Mouse (Mus musculus) liver, embryonic 14.5 days (tissue): ENCODE measurements around the gene Mtf1. TPM values are rescaled to one million over a fixed set of nuclear protein-coding genes. Genes with fewer than 3 reads are reported as not detected.

Source experiments
- ATAC-seq: fragments of 200-750 bp; cut with Nextera tagmentation; 2 replicates; pipeline ENCODE4 v1.8.0; 2017; ENCODE audit warnings: moderate number of reproducible peaks, mild to moderate bottlenecking, moderate library complexity; ENCODE audit not compliant: insufficient read depth
- DNase-seq, 3 experiments: peaks; one replicate each; pipeline ENCODE4 v3.0.0-alpha.2; 2012 to 2013; ENCODE audit warnings: low read depth in 3 of 3, low spot score in 3 of 3
- H3K27ac ChIP-seq: fragments of 300-500 bp; sonication (generic); 2 replicates; pipeline ENCODE4 v1.5.1; 2014; ENCODE audit warnings: moderate library complexity, mild to moderate bottlenecking, control low read depth, inconsistent platforms
- H3K27me3 ChIP-seq: fragments of 300-500 bp; sonication (generic); 2 replicates; pipeline ENCODE4 v1.6.1; 2014; ENCODE audit warnings: mild to moderate bottlenecking, low read length, moderate library complexity; ENCODE audit not compliant: control insufficient read depth, insufficient read depth
- H3K36me3 ChIP-seq: fragments of 300-500 bp; sonication (generic); replicated peaks from 2 replicates; pipeline ENCODE4 v1.6.1; 2014; ENCODE audit warnings: low read depth; ENCODE audit not compliant: control insufficient read depth, insufficient read depth
- H3K4me1 ChIP-seq, 2 experiments: fragments of 200-500 bp in 1 of 2; fragments of 300-500 bp in 1 of 2; sonication (generic) in 1 of 2; replicated peaks; 2 replicates each; pipeline ENCODE4 v1.6.1; 2012 to 2014; ENCODE audit warnings: antibody characterized with exemption in 1 of 2, inconsistent platforms in 1 of 2, low read length in 1 of 2; ENCODE audit not compliant: control insufficient read depth in 2 of 2, insufficient read depth in 2 of 2
- H3K4me2 ChIP-seq: fragments of 300-500 bp; sonication (generic); 2 replicates; pipeline ENCODE4 v1.6.1; 2014; ENCODE audit warnings: low read depth, mild to moderate bottlenecking, control low read depth, moderate library complexity
- H3K4me3 ChIP-seq, 2 experiments: fragments of 200-500 bp in 1 of 2; fragments of 300-500 bp in 1 of 2; sonication (generic) in 1 of 2; 2 replicates each; pipeline ENCODE4 v1.5.1; 2012 to 2014; ENCODE audit warnings: low read depth in 2 of 2, low read length in 2 of 2, mild to moderate bottlenecking in 2 of 2, control low read depth in 1 of 2, inconsistent platforms in 1 of 2, moderate library complexity in 1 of 2; ENCODE audit not compliant: insufficient read depth in 1 of 2
- H3K9ac ChIP-seq: fragments of 300-500 bp; sonication (generic); replicated peaks from 2 replicates; pipeline ENCODE4 v1.6.1; 2014; ENCODE audit warnings: mild to moderate bottlenecking, control low read depth, moderate library complexity
- H3K9me3 ChIP-seq: fragments of 300-500 bp; sonication (generic); 2 replicates; pipeline ENCODE4 v1.6.1; 2016; ENCODE audit warnings: low read length, mixed read lengths; ENCODE audit not compliant: control insufficient read depth
- CTCF ChIP-seq: IDR thresholded peaks from 2 replicates; pipeline ENCODE4 v1.5.1; 2016; ENCODE audit warnings: antibody characterized with exemption, low read depth, control low read depth
- EP300 ChIP-seq: IDR thresholded peaks from 2 replicates; pipeline ENCODE4 v1.6.1; 2016; ENCODE audit warnings: antibody characterized with exemption, low read depth
- WGBS: fragments of 180-500 bp; shearing (Covaris S2); extraction: QIAGEN DNeasy Blood & Tissue Kit; methylation state at CpG from one replicate; pipeline ENCODE4 v1.1.7; 2014; ENCODE audit not compliant: insufficient replicate concordance; 5-methylcytosine and 5-hydroxymethylcytosine counted together
- polyA plus RNA-seq, 2 experiments: library from polyadenylated mRNA; depleted of rRNA in 1 of 2; stranded (reverse) in 1 of 2; unstranded in 1 of 2; fragments of >200 nt; fragmentation: Nextera tagmentation in 1 of 2; extraction: Ambion mirVana in 1 of 2; gene quantifications; 2 replicates each; pipeline versions ENCODE4 v1.2.1 to v1.2.3; 2012 to 2014

Mtf1 gene
- polyA plus RNA-seq, 2 experiments: 7.1 to 10.9 TPM

DNA sequence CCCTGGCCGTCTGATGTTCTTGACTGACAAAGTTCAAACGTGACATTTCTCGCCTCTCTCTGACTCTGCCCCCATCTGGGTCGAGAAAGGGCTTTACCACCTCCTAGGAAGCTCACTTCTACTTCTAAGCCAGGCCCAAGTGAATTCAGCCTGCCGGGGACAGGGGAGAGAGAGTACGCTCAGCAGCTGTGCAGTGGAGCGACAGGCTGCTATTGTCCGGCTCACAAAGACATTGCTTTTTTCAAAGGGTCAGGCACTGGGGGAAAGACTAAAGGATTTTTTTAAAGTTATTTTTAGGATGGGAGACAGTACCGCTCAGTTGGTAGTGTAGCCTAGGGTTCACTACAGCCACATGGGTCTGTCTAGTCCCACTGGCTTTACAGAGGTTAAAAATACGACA, 96.5 kb downstream of the Mtf1 start:
- no peak overlapping the region for H3K4me3 ChIP-seq
- WGBS: 55% methylated on average over 10 of the region's 10 CpGs
- DNase-seq (no peak), ATAC-seq (no peak)
- no peak for TF ChIP-seq EP300
- no peak for TF ChIP-seq CTCF
- no peaks in the 10 kb centered on the region for H3K36me3 ChIP-seq
- H3K9me3 ChIP-seq: no peaks in the 10 kb centered on the region
- no peak overlapping the region for H3K4me2 ChIP-seq
- peaks cover 2 to 5% of the 10 kb centered on the region in 2 experiments; a peak in 2 of 4 replicates for H3K4me1 ChIP-seq
- no peak overlapping the region for H3K27ac ChIP-seq
- no peak overlapping the region for H3K9ac ChIP-seq
- H3K27me3 ChIP-seq: peaks cover 27% of the 10 kb centered on the region

Other genes starting within 250 kb of the Mtf1 start
- not detected in 2 replicates for gene 3100002H09Rik, start 191.3 kb upstream of the Mtf1 start, polyA plus RNA-seq (2012; rRNA removed)
- not detected in 2 replicates for gene 3100002H09Rik, start 191.3 kb upstream of the Mtf1 start, polyA plus RNA-seq (2014; fragmentation: Nextera tagmentation; extraction: Ambion mirVana)
- 0.01 and 0.02 TPM in 2 replicates for gene Pou3f1, start 145.3 kb upstream of the Mtf1 start, polyA plus RNA-seq (2012; rRNA removed)
- not detected in 2 replicates for gene Pou3f1, start 145.3 kb upstream of the Mtf1 start, polyA plus RNA-seq (2014; fragmentation: Nextera tagmentation; extraction: Ambion mirVana)
- 7.5 and 16.4 TPM in 2 replicates for gene Utp11, start 108.5 kb upstream of the Mtf1 start, polyA plus RNA-seq (2012; rRNA removed)
- 20.8 and 22.4 TPM in 2 replicates for gene Utp11, start 108.5 kb upstream of the Mtf1 start, polyA plus RNA-seq (2014; fragmentation: Nextera tagmentation; extraction: Ambion mirVana)
- 2.8 TPM in 2 replicates for gene Fhl3, start 101.4 kb upstream of the Mtf1 start, polyA plus RNA-seq (2012; rRNA removed)
- 2.7 and 2.9 TPM in 2 replicates for gene Fhl3, start 101.4 kb upstream of the Mtf1 start, polyA plus RNA-seq (2014; fragmentation: Nextera tagmentation; extraction: Ambion mirVana)
- 21.2 and 42.1 TPM in 2 replicates for gene Sf3a3, start 87.3 kb upstream of the Mtf1 start, polyA plus RNA-seq (2012; rRNA removed)
- 59.2 and 63.6 TPM in 2 replicates for gene Sf3a3, start 87.3 kb upstream of the Mtf1 start, polyA plus RNA-seq (2014; fragmentation: Nextera tagmentation; extraction: Ambion mirVana)
- 36.6 and 40.3 TPM in 2 replicates for gene Inpp5b, start 60.3 kb upstream of the Mtf1 start, polyA plus RNA-seq (2012; rRNA removed)
- gene Inpp5b, start 60.3 kb upstream of the Mtf1 start, polyA plus RNA-seq (2014; fragmentation: Nextera tagmentation; extraction: Ambion mirVana): 36.7 and 40.0 TPM in 2 replicates
- 19.0 and 20.9 TPM in 2 replicates for gene Yrdc, start 48.6 kb downstream of the Mtf1 start, polyA plus RNA-seq (2012; rRNA removed)
- gene Yrdc, start 48.6 kb downstream of the Mtf1 start, polyA plus RNA-seq (2014; fragmentation: Nextera tagmentation; extraction: Ambion mirVana): 21.7 and 21.9 TPM in 2 replicates
- 10.6 and 11.9 TPM in 2 replicates for gene 1110065P20Rik, start 49.1 kb downstream of the Mtf1 start, polyA plus RNA-seq (2012; rRNA removed)
- gene 1110065P20Rik, start 49.1 kb downstream of the Mtf1 start, polyA plus RNA-seq (2014; fragmentation: Nextera tagmentation; extraction: Ambion mirVana): 15.2 and 15.4 TPM in 2 replicates
- 0.06 and 0.08 TPM in 2 replicates for gene Maneal, start 60.1 kb downstream of the Mtf1 start, polyA plus RNA-seq (2012; rRNA removed)
- 0.06 TPM in 1 of 2 replicates, not detected in the other for gene Maneal, start 60.1 kb downstream of the Mtf1 start, polyA plus RNA-seq (2014; fragmentation: Nextera tagmentation; extraction: Ambion mirVana)
- gene Epha10, start 78.8 kb downstream of the Mtf1 start, polyA plus RNA-seq (2012; rRNA removed): not detected in 2 replicates
- gene Epha10, start 78.8 kb downstream of the Mtf1 start, polyA plus RNA-seq (2014; fragmentation: Nextera tagmentation; extraction: Ambion mirVana): not detected in 2 replicates
- 5.8 and 5.9 TPM in 2 replicates for gene 9930104L06Rik, start 134.9 kb downstream of the Mtf1 start, polyA plus RNA-seq (2012; rRNA removed)
- 0.94 and 1.5 TPM in 2 replicates for gene 9930104L06Rik, start 134.9 kb downstream of the Mtf1 start, polyA plus RNA-seq (2014; fragmentation: Nextera tagmentation; extraction: Ambion mirVana)
- gene Cdca8, start 137.2 kb downstream of the Mtf1 start, polyA plus RNA-seq (2012; rRNA removed): 48.0 and 61.8 TPM in 2 replicates
- 91.6 and 102 TPM in 2 replicates for gene Cdca8, start 137.2 kb downstream of the Mtf1 start, polyA plus RNA-seq (2014; fragmentation: Nextera tagmentation; extraction: Ambion mirVana)
- 0.68 and 0.69 TPM in 2 replicates for gene Rspo1, start 184.3 kb downstream of the Mtf1 start, polyA plus RNA-seq (2012; rRNA removed)
- 0.42 and 0.51 TPM in 2 replicates for gene Rspo1, start 184.3 kb downstream of the Mtf1 start, polyA plus RNA-seq (2014; fragmentation: Nextera tagmentation; extraction: Ambion mirVana)
- gene Gnl2, start 214.5 kb downstream of the Mtf1 start, polyA plus RNA-seq (2012; rRNA removed): 11.7 and 26.7 TPM in 2 replicates
- gene Gnl2, start 214.5 kb downstream of the Mtf1 start, polyA plus RNA-seq (2014; fragmentation: Nextera tagmentation; extraction: Ambion mirVana): 35.9 and 39.5 TPM in 2 replicates